Mouse (Mus musculus) heart, embryonic 14.5 days (tissue): ENCODE data around the gene Lrrc29. TPM values are rescaled to one million over a fixed set of nuclear protein-coding genes. Genes with fewer than 3 reads are reported as not detected.

Experiments
- ATAC-seq: fragments of 200-750 bp; cut with Nextera tagmentation; 2 replicates; pipeline ENCODE4 v1.8.0; 2017; ENCODE audit warnings: low read depth, moderate TSS enrichment; ENCODE audit not compliant: insufficient number of reproducible peaks, insufficient read depth, low FRiP score
- H3K27ac ChIP-seq, 2 experiments: fragments of 200-500 bp in 1 of 2; fragments of 300-500 bp in 1 of 2; sonication (generic) in 1 of 2; replicated peaks in 1 of 2; 2 replicates each; pipeline ENCODE4 v1.5.1; 2012 to 2014; ENCODE audit warnings: low read depth in 2 of 2, low read length in 2 of 2, control low read depth in 1 of 2, mild to moderate bottlenecking in 1 of 2, mixed read lengths in 1 of 2; ENCODE audit not compliant: control insufficient read depth in 1 of 2, insufficient read depth in 1 of 2
- H3K27me3 ChIP-seq: fragments of 300-500 bp; sonication (generic); 2 replicates; pipeline ENCODE4 v1.6.1; 2014; ENCODE audit warnings: mild to moderate bottlenecking, low read length, control low read depth; ENCODE audit not compliant: control insufficient read depth, insufficient read depth
- H3K36me3 ChIP-seq: fragments of 300-500 bp; sonication (generic); 2 replicates; pipeline ENCODE4 v1.6.1; 2014; ENCODE audit warnings: mild to moderate bottlenecking, control low read depth, low read length, mixed read lengths; ENCODE audit not compliant: control insufficient read depth, insufficient read depth
- H3K4me1 ChIP-seq, 2 experiments: fragments of 200-500 bp in 1 of 2; fragments of 300-500 bp in 1 of 2; sonication (generic) in 1 of 2; 2 replicates each; pipeline ENCODE4 v1.6.1; 2012 to 2014; ENCODE audit warnings: low read length in 2 of 2, control low read depth in 1 of 2, mixed read lengths in 1 of 2; ENCODE audit not compliant: control insufficient read depth in 2 of 2, insufficient read depth in 2 of 2
- H3K4me2 ChIP-seq: fragments of 300-500 bp; sonication (generic); 2 replicates; pipeline ENCODE4 v1.6.1; 2014; ENCODE audit warnings: mild to moderate bottlenecking, low read length
- H3K4me3 ChIP-seq, 2 experiments: fragments of 200-500 bp in 1 of 2; fragments of 300-500 bp in 1 of 2; sonication (generic) in 1 of 2; 2 replicates each; pipeline ENCODE4 v1.5.1; 2012 to 2014; ENCODE audit warnings: low read length in 2 of 2, mild to moderate bottlenecking in 2 of 2, control low read depth in 1 of 2, low read depth in 1 of 2, moderate library complexity in 1 of 2; ENCODE audit not compliant: control insufficient read depth in 1 of 2, insufficient read depth in 1 of 2
- H3K9ac ChIP-seq: fragments of 300-500 bp; sonication (generic); 2 replicates; pipeline ENCODE4 v1.6.1; 2014; ENCODE audit warnings: mild to moderate bottlenecking, low read length
- H3K9me3 ChIP-seq: fragments of 300-500 bp; sonication (generic); 2 replicates; pipeline ENCODE4 v1.6.1; 2016; ENCODE audit warnings: low read length, control low read depth; ENCODE audit not compliant: control insufficient read depth
- WGBS: fragments of 180-500 bp; shearing (Covaris S2); extraction: QIAGEN DNeasy Blood & Tissue Kit; methylation state at CpG from one replicate; pipeline ENCODE4 v1.1.7; 2014; 5-methylcytosine and 5-hydroxymethylcytosine counted together
- polyA plus RNA-seq: library from polyadenylated mRNA; unstranded; fragments of >200 nt; fragmentation: Nextera tagmentation; extraction: Ambion mirVana; gene quantifications from 2 replicates; pipeline ENCODE4 v1.2.1, GENCODE M21; 2014

The Lrrc29 gene
- polyA plus RNA-seq, 1 experiment from 2014 or later: 1.2 TPM

- ATAC-seq: 0 out of 2 replicates have a peak, but pooled peaks have one; percentile 23
- Histone ChIP-seq H3K9me3 (no peaks in the 10 kb centered on the region), H3K27ac (peak overlapping the region; percentile 28 to 47; a peak in 3 of 4 replicates), H3K4me2 (no peak overlapping the region), H3K27me3 (no peaks in the 10 kb centered on the region), H3K4me1 (peaks cover 18 to 32% of the 10 kb centered on the region in 2 experiments), H3K9ac (no peak overlapping the region), H3K4me3 (no peak overlapping the region), H3K36me3 (peaks cover 87% of the 10 kb centered on the region)
- 57% methylated on average over 9 of the region's 9 CpGs for WGBS
Observed at GRCm38 (mm10) chr8:105313622-105314402, 12.3 kb downstream of the Lrrc29 start.

- Histone ChIP-seq H3K27ac (peak overlapping the region in 1 of 2 experiments; percentile 47; a peak in 1 of 4 replicates), H3K9ac (no peak overlapping the region), H3K36me3 (peaks cover 87% of the 10 kb centered on the region), H3K4me3 (no peak overlapping the region), H3K9me3 (no peaks in the 10 kb centered on the region), H3K4me1 (peaks cover 18 to 26% of the 10 kb centered on the region in 2 experiments; a peak in 3 of 4 replicates), H3K4me2 (no peak overlapping the region), H3K27me3 (no peaks in the 10 kb centered on the region)
- no peak for ATAC-seq
- 78% methylated on average over 8 of the region's 8 CpGs for WGBS
Observed at GRCm38 (mm10) chr8:105312891-105313481, 13.1 kb downstream of the Lrrc29 start.

- Histone ChIP-seq H3K4me1 (peaks cover 18 to 26% of the 10 kb centered on the region in 2 experiments; a peak in 3 of 4 replicates), H3K27me3 (no peaks in the 10 kb centered on the region), H3K4me2 (no peak overlapping the region), H3K9ac (no peak overlapping the region), H3K27ac (no peak overlapping the region), H3K4me3 (no peak overlapping the region), H3K36me3 (peaks cover 89% of the 10 kb centered on the region), H3K9me3 (no peaks in the 10 kb centered on the region)
- ATAC-seq: no peak
- 71% methylated on average over 1 of the region's 1 CpGs for WGBS
Observed at GRCm38 (mm10) chr8:105311718-105312117, 14.4 kb downstream of the Lrrc29 start.

GRCm38 (mm10) chr8:105310118-105310517, 16.0 kb downstream of the Lrrc29 start:
- Histone ChIP-seq H3K4me3 (no peak overlapping the region), H3K9ac (no peak overlapping the region), H3K36me3 (peaks cover 75% of the 10 kb centered on the region), H3K4me1 (peaks cover 22 to 33% of the 10 kb centered on the region in 2 experiments), H3K27me3 (no peaks in the 10 kb centered on the region), H3K9me3 (no peaks in the 10 kb centered on the region), H3K27ac (no peak overlapping the region), H3K4me2 (no peak overlapping the region)
- ATAC-seq: no peak
- WGBS: 82% methylated on average over 8 of the region's 8 CpGs

GRCm38 (mm10) chr8:105309142-105309847, 16.8 kb downstream of the Lrrc29 start:
- H3K9ac ChIP-seq: no peak overlapping the region
- no peaks in the 10 kb centered on the region for H3K9me3 ChIP-seq
- H3K27ac ChIP-seq: no peak overlapping the region
- WGBS: 80% methylated on average over 15 of the region's 15 CpGs
- ATAC-seq: no peak
- no peak overlapping the region for H3K4me3 ChIP-seq
- peaks cover 74% of the 10 kb centered on the region for H3K36me3 ChIP-seq
- no peak overlapping the region for H3K4me2 ChIP-seq
- no peaks in the 10 kb centered on the region for H3K27me3 ChIP-seq
- H3K4me1 ChIP-seq: peaks cover 26 to 34% of the 10 kb centered on the region in 2 experiments

GRCm38 (mm10) chr8:105308428-105308827, 17.6 kb downstream of the Lrrc29 start:
- peaks cover 26 to 34% of the 10 kb centered on the region in 2 experiments for H3K4me1 ChIP-seq
- H3K36me3 ChIP-seq: peaks cover 69% of the 10 kb centered on the region
- no peaks in the 10 kb centered on the region for H3K9me3 ChIP-seq
- no peak for ATAC-seq
- WGBS: 93% methylated on average over 10 of the region's 10 CpGs
- no peak overlapping the region for H3K9ac ChIP-seq
- H3K27ac ChIP-seq: no peak overlapping the region
- H3K4me3 ChIP-seq: no peak overlapping the region
- H3K4me2 ChIP-seq: no peak overlapping the region
- H3K27me3 ChIP-seq: no peaks in the 10 kb centered on the region

GRCm38 (mm10) chr8:105307670-105308069, 18.4 kb downstream of the Lrrc29 start:
- Histone ChIP-seq H3K4me2 (no peak overlapping the region), H3K27ac (no peak overlapping the region), H3K27me3 (no peaks in the 10 kb centered on the region), H3K4me1 (peaks cover 23 to 31% of the 10 kb centered on the region in 2 experiments), H3K36me3 (peaks cover 69% of the 10 kb centered on the region), H3K9me3 (no peaks in the 10 kb centered on the region), H3K9ac (no peak overlapping the region), H3K4me3 (no peak overlapping the region)
- ATAC-seq: no peak
- WGBS: 89% methylated on average over 13 of the region's 13 CpGs
